Mouse (Mus musculus) C2C12 (cell line): ENCODE data around the gene Gadd45a. TPM values are rescaled to one million over a fixed set of nuclear protein-coding genes. Genes with fewer than 3 reads are reported as not detected.

Experiments used
- H3K27me3 ChIP-seq: one replicate; pipeline ENCODE4 v1.6.1; 2011; ENCODE audit not compliant: control insufficient read depth, insufficient read depth, insufficient read length
- H3K36me3 ChIP-seq: one replicate; pipeline ENCODE4 v1.6.1; 2011; ENCODE audit not compliant: control insufficient read depth, insufficient read depth
- H3K4me3 ChIP-seq: one replicate; pipeline ENCODE4 v1.5.1; 2011; ENCODE audit warnings: mild to moderate bottlenecking, control low read depth; ENCODE audit not compliant: poor library complexity, insufficient read depth, severe bottlenecking
- H3K79me2 ChIP-seq: one replicate; pipeline ENCODE4 v1.6.1; 2011; ENCODE audit not compliant: control insufficient read depth, insufficient read depth
- H3K79me3 ChIP-seq: one replicate; pipeline ENCODE4 v1.6.1; 2011; ENCODE audit warnings: low read depth, control low read depth
- H3ac ChIP-seq: one replicate; pipeline ENCODE3; 2011; ENCODE audit warnings: low read depth; ENCODE audit not compliant: control insufficient read depth, insufficient read length
- CEBPB ChIP-seq: IDR thresholded peaks from one replicate; pipeline ENCODE4 v1.6.1; 2011; ENCODE audit warnings: low read depth, mild to moderate bottlenecking, control low read depth, moderate library complexity
- CTCF ChIP-seq: IDR thresholded peaks from one replicate; pipeline ENCODE4 v1.5.1; 2011; ENCODE audit not compliant: control insufficient read depth, insufficient read depth, insufficient read length
- FOSL1 ChIP-seq: IDR thresholded peaks from one replicate; pipeline ENCODE4 v1.8.0; 2011; ENCODE audit warnings: mild to moderate bottlenecking, low read length; ENCODE audit not compliant: poor library complexity, insufficient read depth, severe bottlenecking
- MAX ChIP-seq: IDR thresholded peaks from one replicate; pipeline ENCODE4 v1.6.1; 2011; ENCODE audit warnings: mild to moderate bottlenecking, control low read depth
- MYOD1 ChIP-seq: IDR thresholded peaks from one replicate; pipeline ENCODE4 v1.6.1; 2011; ENCODE audit warnings: low read depth; ENCODE audit not compliant: control insufficient read depth, insufficient read length
- MYOG ChIP-seq: IDR thresholded peaks from one replicate; pipeline ENCODE4 v1.6.1; 2011; ENCODE audit not compliant: control insufficient read depth, insufficient read length; ENCODE audit errors: extremely low read depth
- USF1 ChIP-seq: IDR thresholded peaks from one replicate; pipeline ENCODE4 v1.6.1; 2011; ENCODE audit warnings: low read depth, mild to moderate bottlenecking, control low read depth, moderate library complexity
- polyA plus RNA-seq: library from polyadenylated mRNA; unstranded; fragments of >200 nt; fragmentation: generic; extraction: Trizol; gene quantifications from one replicate; pipeline ENCODE4 v1.2.1, GENCODE M21; 2012; ENCODE audit warnings: missing spikeins

The Gadd45a gene
- polyA plus RNA-seq, 1 experiment: 16.8 TPM

DNA sequence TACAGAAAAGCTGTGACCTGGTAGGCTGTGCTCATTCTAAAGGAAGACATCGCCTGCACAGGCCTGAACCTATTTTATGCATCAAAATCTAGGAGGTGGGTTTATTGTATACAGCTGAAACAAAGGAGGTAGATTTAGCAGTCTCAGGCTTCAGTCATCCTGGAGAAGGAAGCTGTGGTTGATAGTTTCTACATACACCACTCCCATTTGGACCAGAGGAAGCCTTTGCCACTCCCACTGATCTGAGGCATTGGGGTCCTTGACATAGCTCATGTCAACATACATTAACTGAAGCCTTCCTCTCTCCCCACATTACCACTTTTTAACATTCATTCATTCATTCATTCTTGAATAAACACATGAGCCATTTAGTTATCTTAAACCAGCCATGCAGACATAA, 41.4 kb downstream of the Gadd45a start:
- Histone ChIP-seq H3K79me2 (no peaks in the 10 kb centered on the region), H3ac (no peak overlapping the region), H3K27me3 (no peaks in the 10 kb centered on the region), H3K79me3 (no peaks in the 10 kb centered on the region), H3K4me3 (no peak overlapping the region), H3K36me3 (no peaks in the 10 kb centered on the region)
- TF ChIP-seq CTCF: no peak
- no peak for TF ChIP-seq CEBPB
- no peak for TF ChIP-seq MYOG
- no peak for TF ChIP-seq MAX
- no peak for TF ChIP-seq FOSL1
- no peak for TF ChIP-seq MYOD1
- no peak for TF ChIP-seq USF1

DNA sequence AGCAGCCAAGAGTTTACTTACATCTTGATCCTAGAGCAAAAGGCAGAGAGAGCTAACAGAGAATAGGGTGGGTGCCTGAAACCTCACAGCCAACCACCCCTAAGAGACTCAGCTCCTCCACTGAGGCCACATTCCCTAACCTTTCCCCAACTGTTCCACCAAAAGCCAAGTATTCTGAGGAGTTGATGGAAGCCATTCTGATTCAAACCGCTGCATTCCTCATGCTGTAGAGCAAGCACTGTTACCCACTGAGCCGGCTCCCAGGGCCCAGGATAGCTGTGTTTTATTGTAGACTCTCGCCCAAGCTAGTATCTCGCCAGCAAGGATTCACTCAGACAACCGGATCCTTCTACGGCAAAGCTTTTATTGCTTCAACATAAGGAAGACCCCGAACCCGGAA, 42.3 kb downstream of the Gadd45a start:
- no peaks in the 10 kb centered on the region for H3K79me3 ChIP-seq
- TF ChIP-seq CEBPB: no peak
- no peak overlapping the region for H3ac ChIP-seq
- no peaks in the 10 kb centered on the region for H3K79me2 ChIP-seq
- no peaks in the 10 kb centered on the region for H3K36me3 ChIP-seq
- no peaks in the 10 kb centered on the region for H3K27me3 ChIP-seq
- no peak overlapping the region for H3K4me3 ChIP-seq

- no peak overlapping the region for H3K4me3 ChIP-seq
- no peaks in the 10 kb centered on the region for H3K36me3 ChIP-seq
- H3ac ChIP-seq: no peak overlapping the region
- TF ChIP-seq CEBPB: no peak
- TF ChIP-seq USF1: no peak
- no peak for TF ChIP-seq MYOD1
- TF ChIP-seq CTCF: no peak
- TF ChIP-seq FOSL1: no peak
- TF ChIP-seq MYOG: no peak
- H3K27me3 ChIP-seq: no peaks in the 10 kb centered on the region
- H3K79me3 ChIP-seq: no peaks in the 10 kb centered on the region
- H3K79me2 ChIP-seq: no peaks in the 10 kb centered on the region
Measured at GRCm38 (mm10) chr6:66992786-66993185, 44.5 kb downstream of the Gadd45a start.

GRCm38 (mm10) chr6:66992232-66992631, 45.0 kb downstream of the Gadd45a start:
- Histone ChIP-seq H3K79me2 (no peaks in the 10 kb centered on the region), H3ac (no peak overlapping the region), H3K4me3 (no peak overlapping the region), H3K27me3 (no peaks in the 10 kb centered on the region), H3K79me3 (no peaks in the 10 kb centered on the region), H3K36me3 (no peaks in the 10 kb centered on the region)
- TF ChIP-seq FOSL1: no peak
- no peak for TF ChIP-seq MYOG
- no peak for TF ChIP-seq USF1
- no peak for TF ChIP-seq CEBPB
- TF ChIP-seq MAX: no peak
- no peak for TF ChIP-seq MYOD1
- no peak for TF ChIP-seq CTCF

- H3K36me3 ChIP-seq: no peaks in the 10 kb centered on the region
Measured at GRCm38 (mm10) chr6:66989518-66989917, 47.7 kb downstream of the Gadd45a start.

GRCm38 (mm10) chr6:66989037-66989436, 48.2 kb downstream of the Gadd45a start:
- H3ac ChIP-seq: no peak overlapping the region
- TF ChIP-seq MAX: no peak
- no peak for TF ChIP-seq MYOD1
- TF ChIP-seq USF1: no peak
- TF ChIP-seq CTCF: no peak
- no peak for TF ChIP-seq FOSL1
- TF ChIP-seq MYOG: no peak
- TF ChIP-seq CEBPB: no peak
- H3K36me3 ChIP-seq: no peaks in the 10 kb centered on the region
- H3K27me3 ChIP-seq: no peaks in the 10 kb centered on the region
- H3K79me3 ChIP-seq: no peaks in the 10 kb centered on the region
- no peak overlapping the region for H3K4me3 ChIP-seq
- H3K79me2 ChIP-seq: no peaks in the 10 kb centered on the region

More at GRCm38 (mm10) chr6:66989518-66989917, 47.7 kb downstream of the Gadd45a start:
- no peaks in the 10 kb centered on the region for H3K79me3 ChIP-seq
- no peaks in the 10 kb centered on the region for H3K79me2 ChIP-seq
- no peaks in the 10 kb centered on the region for H3K27me3 ChIP-seq
- TF ChIP-seq MYOG (no peak), FOSL1 (no peak), MYOD1 (no peak), CEBPB (no peak), USF1 (no peak), CTCF (no peak), MAX (no peak)
- H3ac ChIP-seq: no peak overlapping the region
- H3K4me3 ChIP-seq: no peak overlapping the region
